Mouse (Mus musculus) erythroblast, embryonic 14.5 days (primary cell): ENCODE results near the gene Usp21. TPM values are rescaled to one million over a fixed set of nuclear protein-coding genes. Genes with fewer than 3 reads are reported as not detected.

Experiments
- H3K27me3 ChIP-seq: 2 replicates; pipeline ENCODE4 v1.6.1; 2012; ENCODE audit warnings: inconsistent platforms; ENCODE audit not compliant: control insufficient read depth
- H3K36me3 ChIP-seq: 2 replicates; pipeline ENCODE4 v1.6.1; 2012; ENCODE audit warnings: mild to moderate bottlenecking, inconsistent platforms; ENCODE audit not compliant: control insufficient read depth
- H3K4me1 ChIP-seq: 2 replicates; pipeline ENCODE4 v1.6.1; 2012; ENCODE audit warnings: inconsistent platforms; ENCODE audit not compliant: control insufficient read depth
- H3K4me3 ChIP-seq: replicated peaks from 2 replicates; pipeline ENCODE3; 2012; ENCODE audit warnings: moderate library complexity, mild to moderate bottlenecking, inconsistent platforms
- H3K9me3 ChIP-seq: 2 replicates; pipeline ENCODE4 v1.6.1; 2012; ENCODE audit warnings: low read length, inconsistent platforms, mixed read lengths; ENCODE audit not compliant: control insufficient read depth
- GATA1 ChIP-seq: IDR thresholded peaks from 2 replicates; pipeline ENCODE4 v1.6.1; 2012; ENCODE audit warnings: low read length, inconsistent platforms, mixed read lengths
- TAL1 ChIP-seq: IDR thresholded peaks from 3 replicates; pipeline ENCODE4 v1.6.1; 2012; ENCODE audit warnings: low read length, inconsistent platforms, mixed read lengths
- polyA plus RNA-seq: library from polyadenylated mRNA; stranded (reverse); fragments of >175 nt; gene quantifications from 2 replicates; pipeline ENCODE4 v1.2.3, GENCODE M21; 2012

The Usp21 gene
- polyA plus RNA-seq, 1 experiment, result 8.4 TPM

GRCm38 (mm10) chr1:171286517-171286916, 1.3 kb downstream of the Usp21 start:
- peak overlapping the region; percentile 88 for H3K4me3 ChIP-seq
- TF ChIP-seq GATA1, result no peak
- no peak for TF ChIP-seq TAL1
- H3K27me3 ChIP-seq, result no peaks in the 10 kb centered on the region
- peaks cover 71% of the 10 kb centered on the region for H3K36me3 ChIP-seq
- H3K9me3 ChIP-seq, result no peaks in the 10 kb centered on the region
- H3K4me1 ChIP-seq, result peaks cover 71% of the 10 kb centered on the region

GRCm38 (mm10) chr1:171285096-171285892, 2.5 kb downstream of the Usp21 start:
- H3K4me3 ChIP-seq, result peak overlapping the region; percentile 15
- H3K27me3 ChIP-seq, result no peaks in the 10 kb centered on the region
- TF ChIP-seq GATA1, result no peak
- TF ChIP-seq TAL1, result no peak
- peaks cover 74% of the 10 kb centered on the region for H3K36me3 ChIP-seq
- H3K4me1 ChIP-seq, result peaks cover 66% of the 10 kb centered on the region
- H3K9me3 ChIP-seq, result no peaks in the 10 kb centered on the region

GRCm38 (mm10) chr1:171284491-171284890, 3.3 kb downstream of the Usp21 start:
- Histone ChIP-seq H3K36me3 (peaks cover 76% of the 10 kb centered on the region), H3K27me3 (no peaks in the 10 kb centered on the region), H3K9me3 (no peaks in the 10 kb centered on the region), H3K4me3 (no peak overlapping the region), H3K4me1 (peaks cover 66% of the 10 kb centered on the region)
- TF ChIP-seq GATA1 (no peak), TAL1 (no peak)

GRCm38 (mm10) chr1:171283188-171284160, 4.3 kb downstream of the Usp21 start:
- peaks cover 68% of the 10 kb centered on the region for H3K4me1 ChIP-seq
- no peak for TF ChIP-seq TAL1
- TF ChIP-seq GATA1, result no peak
- H3K9me3 ChIP-seq, result no peaks in the 10 kb centered on the region
- H3K36me3 ChIP-seq, result peaks cover 76% of the 10 kb centered on the region
- H3K27me3 ChIP-seq, result no peaks in the 10 kb centered on the region
- peak overlapping the region; percentile 85 for H3K4me3 ChIP-seq

GRCm38 (mm10) chr1:171282086-171282805, 5.5 kb downstream of the Usp21 start:
- TF ChIP-seq TAL1 (no peak), GATA1 (no peak)
- peaks cover 82% of the 10 kb centered on the region for H3K36me3 ChIP-seq
- peaks cover 71% of the 10 kb centered on the region for H3K4me1 ChIP-seq

GRCm38 (mm10) chr1:171281528-171281923, 6.3 kb downstream of the Usp21 start:
- H3K36me3 ChIP-seq, result peaks cover 87% of the 10 kb centered on the region
- TF ChIP-seq TAL1 (no peak), GATA1 (no peak)
- no peaks in the 10 kb centered on the region for H3K27me3 ChIP-seq
- peaks cover 70% of the 10 kb centered on the region for H3K4me1 ChIP-seq
- H3K9me3 ChIP-seq, result no peaks in the 10 kb centered on the region
- peak overlapping the region; percentile 85 for H3K4me3 ChIP-seq

More at GRCm38 (mm10) chr1:171282086-171282805, 5.5 kb downstream of the Usp21 start:
- H3K9me3 ChIP-seq, result no peaks in the 10 kb centered on the region
- H3K27me3 ChIP-seq, result no peaks in the 10 kb centered on the region
- H3K4me3 ChIP-seq, result peak overlapping the region; percentile 85

- TF ChIP-seq TAL1, result peak; percentile 92
- TF ChIP-seq GATA1, result peak; percentile 96
- Histone ChIP-seq H3K27me3 (no peaks in the 10 kb centered on the region), H3K9me3 (no peaks in the 10 kb centered on the region), H3K4me3 (peak within 1 kb of the TSS; percentile 85), H3K36me3 (peaks cover 87% of the 10 kb centered on the region), H3K4me1 (peaks cover 70% of the 10 kb centered on the region)
These were observed 6.8 kb downstream of the Usp21 start, which contains the start of gene Ppox for GRCm38 (mm10) chr1:171280916-171281527. TSS of gene Ppox (minus strand) at chr1:171281186.

- peak overlapping the region; percentile 85 for H3K4me3 ChIP-seq
- no peaks in the 10 kb centered on the region for H3K27me3 ChIP-seq
- H3K36me3 ChIP-seq, result peaks cover 87% of the 10 kb centered on the region
- H3K9me3 ChIP-seq, result no peaks in the 10 kb centered on the region
- H3K4me1 ChIP-seq, result peaks cover 68% of the 10 kb centered on the region
- TF ChIP-seq GATA1 (no peak), TAL1 (no peak)
These were observed 7.4 kb downstream of the Usp21 start for GRCm38 (mm10) chr1:171280250-171280915.
